Comparison of ENCODE assay signal across 8 mouse cellular contexts in genomic region chr2:93744346-93745229, GRCm38 (mm10).
DNase-seq lines count a peak whose midpoint lies in the region; ATAC-seq lines count a peak whose summit lies in the region.

No protein-coding gene starts in this region.

- WGBS in forebrain, embryonic 13.5 days, result 19% methylated on average over 11 of the region's 11 CpGs
- WGBS in forebrain, embryonic 11.5 days, result 18% methylated on average over 11 of the region's 11 CpGs

- no peak overlapping the region for H3K9ac ChIP-seq in forebrain, embryonic 13.5 days
- no peak overlapping the region for H3K9ac ChIP-seq in forebrain, embryonic 11.5 days (ENCODE audit: low read length)

- no peaks in the 10 kb centered on the region for H3K9me3 ChIP-seq in forebrain, embryonic 13.5 days (replicated peaks)
- H3K9me3 ChIP-seq in forebrain, embryonic 11.5 days (ENCODE audit: control insufficient read depth, low read length), result no peaks in the 10 kb centered on the region

- no peak for DNase-seq in forebrain, embryonic 11.5 days (ENCODE audit: low spot score)
- DNase-seq in right cerebral cortex, postnatal 4 days, result peak; percentile 35
- DNase-seq in right cerebral cortex, postnatal 36 days (ENCODE audit: low spot score in 2 of 2), result no peak
- DNase-seq in layer of hippocampus, postnatal 25 days (ENCODE audit: extremely low spot score in 1 of 2, low spot score in 1 of 2), result peak; percentile 38 to 42
- peak; percentile 55 for DNase-seq in yolk sac, embryonic 10.5 days (ENCODE audit: low spot score)
- no peak for DNase-seq in urinary bladder, postnatal 4 days (ENCODE audit: low spot score in 2 of 2)
- DNase-seq in gastrocnemius, adult 8-10 months (ENCODE audit: low spot score in 2 of 2), result no peak

- no peaks in the 10 kb centered on the region for H3K27me3 ChIP-seq in forebrain, embryonic 13.5 days
- H3K27me3 ChIP-seq in forebrain, embryonic 11.5 days (ENCODE audit: control insufficient read depth, insufficient read depth, low read length), result no peaks in the 10 kb centered on the region

- no peak overlapping the region for H3K4me3 ChIP-seq in forebrain, embryonic 13.5 days
- no peak overlapping the region for H3K4me3 ChIP-seq in forebrain, embryonic 11.5 days (ENCODE audit: low read depth, low read length)

- peak; percentile 82 for ATAC-seq in forebrain, embryonic 13.5 days
- ATAC-seq in forebrain, embryonic 11.5 days (replicated peaks; ENCODE audit: low FRiP score), result no peak

- peak overlapping the region; percentile 78 for H3K27ac ChIP-seq in forebrain, embryonic 13.5 days
- no peak overlapping the region for H3K27ac ChIP-seq in forebrain, embryonic 11.5 days (ENCODE audit: low read depth, low read length)

- H3K4me2 ChIP-seq in forebrain, embryonic 13.5 days, result no peak overlapping the region
- H3K4me2 ChIP-seq in forebrain, embryonic 11.5 days (ENCODE audit: low read depth, low read length, severe bottlenecking), result no peak overlapping the region

- H3K36me3 ChIP-seq in forebrain, embryonic 13.5 days (ENCODE audit: poor library complexity, severe bottlenecking), result no peaks in the 10 kb centered on the region
- no peaks in the 10 kb centered on the region for H3K36me3 ChIP-seq in forebrain, embryonic 11.5 days (ENCODE audit: control insufficient read depth, insufficient read depth, low read length)

- H3K4me1 ChIP-seq in forebrain, embryonic 13.5 days, result peaks cover 30% of the 10 kb centered on the region
- H3K4me1 ChIP-seq in forebrain, embryonic 11.5 days (replicated peaks; ENCODE audit: control insufficient read depth, insufficient read depth, low read length), result peaks cover 4% of the 10 kb centered on the region; the same call in 1 of the 2 replicates

Comparison
In these comparisons a context has a peak if more than half of its experiments do, and no peak if none do; other contexts are left out.
1. DNase-seq: peak in right cerebral cortex, postnatal 4 days (single experiment), layer of hippocampus, postnatal 25 days (2 of 2) and yolk sac, embryonic 10.5 days (single experiment); none in forebrain, embryonic 11.5 days (single experiment), right cerebral cortex, postnatal 36 days (0 of 2), urinary bladder, postnatal 4 days (0 of 2) and gastrocnemius, adult 8-10 months (0 of 2).